Mouse (Mus musculus) small intestine, adult 2 months (tissue): ENCODE measurements around the gene Drd1.

Experiments used
- CTCF ChIP-seq: fragments of 200-500 bp; IDR thresholded peaks from 2 replicates; pipeline ENCODE4 v1.5.1; 2012; ENCODE audit warnings: low read depth, mild to moderate bottlenecking, control low read depth, inconsistent platforms, low read length, moderate library complexity, mixed read lengths; ENCODE audit not compliant: insufficient replicate concordance, insufficient read length; ENCODE audit errors: extremely low read depth
- POLR2A ChIP-seq: fragments of 200-500 bp; IDR thresholded peaks from 2 replicates; pipeline ENCODE4 v1.6.1; 2012; ENCODE audit warnings: low read depth, mild to moderate bottlenecking, control low read depth, inconsistent platforms, low read length, moderate library complexity

GRCm38 (mm10) chr13:54037936-54038335, 17.6 kb downstream of the Drd1 start:
- TF ChIP-seq POLR2A = no peak
- TF ChIP-seq CTCF = no peak
